Mouse (Mus musculus): ENCODE data around the gene S100a1.

S100a1 gene

DNA sequence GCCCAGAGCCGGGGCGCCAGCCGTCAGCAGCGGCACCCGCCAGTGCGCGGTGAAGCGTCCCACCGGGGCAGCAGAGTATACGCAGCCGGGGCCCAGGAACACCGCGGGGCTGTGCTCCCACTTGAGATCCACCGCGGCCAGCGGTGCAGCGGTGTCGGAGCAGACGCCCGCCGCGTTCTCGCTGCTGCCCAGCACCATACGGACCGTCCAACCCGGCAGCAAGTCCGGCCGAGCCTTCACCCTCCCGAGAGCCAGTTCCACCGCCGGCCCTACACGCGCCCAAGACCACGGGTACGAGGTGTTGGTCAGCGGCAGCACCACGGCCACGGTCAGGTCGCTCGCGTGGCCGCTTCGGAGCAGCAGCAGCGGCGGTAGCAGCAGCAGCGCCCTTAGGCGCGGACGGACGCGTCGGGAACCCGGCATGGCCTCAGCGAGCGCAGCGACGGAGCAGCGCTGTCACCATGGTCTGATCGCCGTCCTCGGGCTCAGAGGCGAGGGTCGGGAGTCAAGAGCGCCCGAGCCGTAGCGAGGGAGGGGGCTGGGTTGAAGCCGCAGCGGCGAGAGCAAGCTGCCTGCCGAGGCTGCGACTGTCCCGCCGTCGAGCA is 49.0 kb downstream of the S100a1 start:
- ATAC-seq (ENCODE audit: low TSS enrichment): no peak

DNA sequence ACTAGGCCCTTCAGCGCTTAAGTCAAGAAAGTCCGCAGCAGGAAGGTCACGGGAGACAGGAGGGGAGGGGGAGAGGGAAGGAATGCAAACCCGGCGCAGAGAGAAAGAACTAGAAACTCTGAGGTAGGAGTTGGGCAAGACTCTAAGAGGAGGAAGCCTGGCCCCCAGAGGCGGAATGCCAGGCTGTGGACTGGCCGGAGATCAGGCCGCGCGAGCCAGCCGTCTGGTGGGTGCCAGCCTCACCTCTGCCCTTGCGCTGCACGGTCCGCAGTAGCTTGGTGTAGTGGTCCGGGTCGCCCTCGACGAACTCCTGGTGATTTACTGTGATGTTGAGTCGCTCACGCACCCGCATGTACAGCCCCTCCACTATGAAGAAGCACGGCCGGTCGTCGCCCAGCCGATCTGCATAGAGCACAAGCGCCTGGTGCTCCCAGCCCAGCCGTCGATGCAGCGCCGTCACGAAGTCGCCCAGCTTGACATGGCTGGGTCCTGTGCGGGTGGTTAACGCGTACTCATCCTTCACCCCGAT is 49.6 kb downstream of the S100a1 start:
- ATAC-seq (ENCODE audit: low TSS enrichment): no peak

DNA sequence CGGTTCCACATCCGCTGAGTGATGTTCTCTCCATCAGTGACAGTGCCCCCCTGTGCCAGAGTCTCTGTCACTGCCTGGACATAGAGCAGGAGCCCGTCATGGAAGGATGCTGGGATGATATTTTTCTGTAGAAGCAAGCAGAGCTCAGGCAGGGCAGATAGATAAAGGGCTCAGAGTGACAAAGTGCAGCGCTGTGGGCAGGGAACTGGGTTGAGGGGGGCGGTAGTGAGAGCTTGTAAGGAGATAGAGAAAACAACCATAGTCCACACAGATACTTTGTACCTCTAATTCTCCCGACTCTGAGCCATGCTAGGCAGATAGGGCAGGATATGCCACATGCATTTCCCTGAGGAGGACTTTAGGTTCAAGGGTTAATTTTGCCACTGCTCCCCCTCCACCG is 51.6 kb downstream of the S100a1 start:
- ATAC-seq (ENCODE audit: low TSS enrichment): no peak

DNA sequence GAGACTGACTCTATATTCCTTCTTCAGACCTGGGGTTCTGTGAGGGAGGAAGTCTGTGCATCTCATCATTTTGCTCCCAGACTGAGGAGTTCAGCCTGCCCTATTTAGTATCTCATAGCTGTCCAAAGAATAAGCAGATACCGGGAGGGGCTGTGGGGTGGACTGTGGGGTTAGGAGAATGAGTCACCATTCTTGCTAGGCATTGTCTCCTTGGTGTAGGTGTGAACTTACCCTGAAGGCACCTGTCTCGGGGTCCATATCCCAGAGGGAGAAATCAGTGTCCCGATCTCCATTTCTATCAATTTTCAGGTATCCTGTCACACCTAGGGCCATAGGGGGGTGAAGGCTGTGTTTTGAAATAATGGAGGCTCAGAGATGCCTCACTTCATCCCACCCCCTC is 52.3 kb downstream of the S100a1 start:
- ATAC-seq (ENCODE audit: low TSS enrichment): no peak
